Mouse (Mus musculus) stomach, postnatal 0 days (tissue): ENCODE measurements around the gene Il9r.

Experiments used
- CTCF ChIP-seq: IDR thresholded peaks from 2 replicates; pipeline ENCODE4 v1.5.1; 2016; ENCODE audit warnings: antibody characterized with exemption, low read depth, mild to moderate bottlenecking, moderate library complexity
- EP300 ChIP-seq: optimal IDR thresholded peaks from 2 replicates; pipeline ENCODE3; 2016; ENCODE audit warnings: antibody characterized with exemption

DNA sequence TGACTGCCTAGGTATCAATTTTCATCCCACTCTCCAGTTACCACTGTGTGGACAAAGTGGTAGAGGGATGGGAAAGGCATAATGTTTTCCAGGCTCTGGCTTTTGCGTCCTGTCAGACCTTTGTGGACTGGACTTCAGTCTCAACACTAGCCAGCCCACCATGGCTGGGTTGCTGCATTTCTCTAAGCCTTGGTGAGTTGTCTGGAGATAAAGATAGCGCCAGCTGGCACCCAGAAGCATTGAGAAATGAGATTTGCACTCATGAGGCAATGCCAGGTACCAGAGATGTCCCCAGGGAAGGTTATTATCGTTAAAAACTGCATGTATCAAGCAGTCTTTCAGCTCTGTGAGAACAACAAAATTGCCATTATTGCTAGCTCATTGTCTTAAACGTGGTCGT is 57.3 kb downstream of the Il9r start:
- TF ChIP-seq CTCF, result no peak
- no peak for TF ChIP-seq EP300
